Mouse (Mus musculus): ENCODE results near the gene Ggn. TPM values are rescaled to one million over a fixed set of nuclear protein-coding genes. Genes with fewer than 3 reads are reported as not detected.
"Not testable (repeated sequence)": the region's sequence is repeated elsewhere in the genome, so short reads cannot be mapped to it uniquely, and the experiment has no call there.

Gene Ggn
- under 1 TPM; 0.64 to 0.83 TPM for total RNA-seq (2021)
- long read RNA-seq, experiment 1 = 0 reads
- long read RNA-seq, experiment 2 = 0 reads

DNA sequence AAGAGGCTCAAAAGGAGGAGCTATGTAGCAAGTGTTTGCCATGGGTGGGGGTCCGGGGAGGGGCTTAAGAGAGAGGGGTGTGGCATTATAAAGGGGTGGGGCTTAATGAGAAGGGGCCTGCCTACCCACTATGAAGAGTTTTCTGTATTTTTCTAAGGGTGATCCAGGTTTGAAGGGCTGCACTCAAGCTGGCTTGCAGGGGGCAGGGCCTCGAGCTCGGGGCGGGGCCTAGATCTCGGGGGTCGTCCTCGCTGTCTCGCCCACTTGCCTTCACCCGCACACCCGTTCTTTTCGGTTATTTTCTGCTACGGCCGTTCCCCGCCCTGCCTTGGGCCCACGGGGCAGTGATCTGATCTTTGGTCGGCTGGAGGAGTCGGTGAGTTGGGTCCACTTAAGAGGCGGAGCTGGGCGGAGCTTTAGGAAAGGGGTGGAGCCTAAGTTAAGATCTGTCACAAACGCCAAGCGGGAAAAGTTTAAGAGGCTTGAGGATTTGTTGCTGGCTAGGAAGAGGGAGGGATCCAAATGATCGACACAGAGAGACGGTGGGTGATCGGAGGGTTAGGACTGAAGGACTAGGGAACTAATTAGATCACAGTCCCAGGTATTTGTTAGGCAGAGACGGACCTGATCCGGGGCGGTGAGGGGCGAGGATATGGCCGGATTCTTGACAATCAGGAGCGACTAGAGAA is at the start of gene Ggn, which contains the start of gene Spred3:
Gene Ggn (plus strand): TSS at position 145 of the 689 bp plus-strand sequence.
Gene Spred3 (minus strand): TSS at position 346 of the 689 bp plus-strand sequence.
- DNase-seq (ENCODE audit: low spot score in 2 of 2) = peak; percentile 73 to 74

DNA sequence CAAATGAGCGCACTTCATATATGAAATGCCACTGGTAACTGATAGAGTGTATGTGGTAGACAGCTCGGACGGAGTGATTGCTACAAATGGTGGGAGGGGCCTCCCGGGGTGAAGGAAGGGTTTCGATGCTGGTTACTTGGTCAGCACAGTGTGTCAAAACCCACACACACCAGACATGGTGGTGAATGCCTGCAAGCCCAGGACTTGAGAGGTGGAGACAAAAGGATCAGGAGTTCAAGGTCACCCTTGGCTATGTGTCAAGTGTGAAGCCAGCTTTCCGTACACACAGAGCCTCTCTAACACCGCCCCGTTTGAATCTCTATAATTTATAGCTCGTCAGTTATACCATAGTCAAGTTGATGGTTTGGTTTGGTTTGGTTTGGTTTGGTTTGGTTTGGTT is 47.2 kb upstream of the Ggn start:
- DNase-seq (ENCODE audit: low spot score in 2 of 2) = no peak

DNA sequence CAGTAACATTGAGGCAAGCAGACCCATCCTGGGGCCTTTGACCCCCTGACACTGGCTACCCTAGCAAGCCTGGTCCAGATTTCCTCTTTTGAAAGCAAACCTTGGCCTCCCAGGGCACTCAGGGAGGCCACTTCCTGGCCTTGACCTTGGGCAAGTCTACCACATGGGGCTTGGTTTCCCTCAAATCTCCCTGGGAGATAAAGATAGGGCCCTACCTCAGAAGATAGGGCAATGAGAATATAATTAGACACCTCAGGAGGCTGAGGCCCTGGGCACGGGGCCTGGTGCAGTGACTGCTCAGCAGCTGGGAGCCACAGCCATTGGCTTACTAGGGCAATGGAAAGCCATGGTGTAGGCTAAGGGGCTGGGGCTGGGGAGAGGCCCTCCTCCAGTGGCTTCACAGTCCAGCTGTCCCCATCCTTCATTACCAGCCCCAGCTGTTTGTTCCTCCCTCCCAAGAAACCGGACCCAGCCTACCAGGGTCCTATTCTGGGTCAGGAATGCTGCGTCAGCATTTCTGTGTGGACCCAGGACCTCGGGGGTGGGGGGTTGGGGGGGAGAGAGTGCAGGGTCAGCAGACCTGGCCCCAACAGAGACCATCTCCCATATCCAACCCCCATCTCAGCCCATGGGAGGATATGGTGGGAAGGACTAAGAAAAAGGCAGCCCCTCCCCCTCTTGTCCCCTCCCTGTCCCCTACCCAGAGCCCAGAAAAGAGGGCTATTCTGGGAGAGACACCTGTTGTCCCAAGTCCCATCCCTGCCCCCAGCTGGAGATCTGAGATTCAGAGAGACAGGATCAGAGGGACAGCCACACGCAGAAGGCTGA is 46.3 kb upstream of the Ggn start:
- no peak for DNase-seq (ENCODE audit: low spot score in 2 of 2)

DNA sequence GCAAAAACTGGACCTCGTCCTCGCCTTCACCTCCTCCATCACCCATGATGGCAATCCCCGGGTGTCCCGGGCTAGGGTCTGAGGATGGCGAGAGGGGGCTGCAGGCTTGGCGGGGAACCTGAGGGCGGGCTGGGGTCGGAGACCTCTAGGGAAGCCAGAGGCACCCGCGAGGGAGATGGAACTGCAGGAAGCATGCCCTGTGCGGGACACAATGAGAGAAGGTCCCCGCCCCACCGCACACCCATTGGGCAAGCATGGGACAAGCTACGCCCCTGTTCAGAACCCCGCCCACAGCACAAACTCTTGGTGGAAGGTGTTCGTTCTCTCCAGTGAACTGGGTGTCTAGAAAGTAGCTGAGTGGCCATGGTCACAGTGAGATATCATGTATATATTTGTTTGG is 45.0 kb upstream of the Ggn start, which contains the start of gene Ryr1:
Gene Ryr1 (minus strand): TSS at position 210 of the 400 bp plus-strand sequence.
- peak in 1 of 2 experiments; percentile 25 for DNase-seq (ENCODE audit: low spot score in 2 of 2)

DNA sequence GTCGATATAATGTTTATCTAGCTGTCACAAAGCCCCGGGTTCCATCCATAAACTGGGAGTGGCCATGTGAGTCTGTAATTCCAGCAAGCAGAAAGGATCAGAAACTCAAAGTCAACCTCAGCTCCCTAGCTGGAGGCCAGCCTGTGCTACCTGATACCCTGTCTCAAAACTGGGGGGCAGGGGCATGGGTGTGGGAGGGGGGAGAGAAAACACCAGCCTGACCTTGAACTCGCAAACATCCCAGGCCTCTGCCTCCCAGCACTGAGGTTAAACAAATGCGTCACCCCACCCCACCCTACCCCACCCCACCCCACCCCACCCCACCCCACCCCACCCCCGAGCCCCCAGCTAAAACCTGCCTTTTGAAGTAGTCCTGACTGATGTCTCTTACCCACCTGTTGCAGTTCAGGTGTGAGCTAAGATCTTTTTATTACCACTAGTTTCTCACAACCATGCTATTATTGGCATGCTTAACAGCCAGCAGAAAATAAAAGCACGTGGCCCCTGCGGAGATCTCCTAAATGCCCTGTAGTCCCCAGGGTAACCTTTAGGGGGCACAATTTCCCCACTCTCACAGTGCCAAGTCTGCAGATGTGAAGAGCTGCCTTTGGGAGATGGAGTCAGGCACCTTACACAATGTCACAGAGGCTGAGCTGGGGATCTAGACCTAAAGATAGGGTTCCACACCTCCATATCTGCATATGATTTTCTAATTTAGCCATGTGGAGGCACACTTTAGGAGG is 43.7 kb upstream of the Ggn start:
- DNase-seq (ENCODE audit: low spot score in 2 of 2) = peak; percentile 57 to 64

DNA sequence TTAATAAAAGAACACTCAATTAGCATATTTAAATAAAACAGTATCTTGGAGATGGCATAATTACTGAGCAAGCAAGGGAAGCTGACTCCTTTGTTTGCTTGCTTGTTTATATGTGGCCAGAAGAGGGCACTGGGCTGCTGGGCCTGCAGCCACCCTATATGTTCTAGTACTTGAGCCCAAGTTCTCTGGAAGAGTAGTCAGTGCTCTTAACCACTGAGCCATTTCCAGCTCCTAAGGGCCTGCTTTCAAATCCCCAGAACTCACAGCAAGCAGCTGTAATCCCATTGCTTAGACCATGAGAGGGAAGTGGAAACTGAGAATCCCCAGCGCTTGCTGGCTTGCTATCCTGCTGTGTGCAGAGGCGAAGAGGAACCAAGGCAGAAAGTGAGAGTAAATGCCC is 41.3 kb upstream of the Ggn start:
- no peak for DNase-seq (ENCODE audit: low spot score in 2 of 2)

DNA sequence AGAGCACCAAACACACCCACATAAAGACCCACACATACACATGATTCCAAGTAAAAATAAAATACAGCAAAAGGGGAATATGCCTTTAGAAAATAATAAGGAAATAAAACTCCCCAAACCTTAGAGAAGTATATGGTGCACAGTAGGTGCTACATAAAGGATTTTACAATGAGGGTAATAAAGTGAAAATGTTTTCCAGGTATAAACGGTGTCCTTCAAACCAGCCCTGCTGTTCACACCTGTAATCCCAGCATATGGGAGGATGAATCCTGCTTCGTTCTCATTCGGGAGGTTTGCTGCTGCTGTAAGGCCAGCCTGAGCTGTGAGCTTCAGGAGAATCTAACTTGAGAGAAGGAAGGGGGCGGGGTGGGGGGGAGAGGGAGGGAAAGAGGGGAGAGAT is 35.8 kb upstream of the Ggn start:
- DNase-seq (ENCODE audit: low spot score in 2 of 2) = no peak

DNA sequence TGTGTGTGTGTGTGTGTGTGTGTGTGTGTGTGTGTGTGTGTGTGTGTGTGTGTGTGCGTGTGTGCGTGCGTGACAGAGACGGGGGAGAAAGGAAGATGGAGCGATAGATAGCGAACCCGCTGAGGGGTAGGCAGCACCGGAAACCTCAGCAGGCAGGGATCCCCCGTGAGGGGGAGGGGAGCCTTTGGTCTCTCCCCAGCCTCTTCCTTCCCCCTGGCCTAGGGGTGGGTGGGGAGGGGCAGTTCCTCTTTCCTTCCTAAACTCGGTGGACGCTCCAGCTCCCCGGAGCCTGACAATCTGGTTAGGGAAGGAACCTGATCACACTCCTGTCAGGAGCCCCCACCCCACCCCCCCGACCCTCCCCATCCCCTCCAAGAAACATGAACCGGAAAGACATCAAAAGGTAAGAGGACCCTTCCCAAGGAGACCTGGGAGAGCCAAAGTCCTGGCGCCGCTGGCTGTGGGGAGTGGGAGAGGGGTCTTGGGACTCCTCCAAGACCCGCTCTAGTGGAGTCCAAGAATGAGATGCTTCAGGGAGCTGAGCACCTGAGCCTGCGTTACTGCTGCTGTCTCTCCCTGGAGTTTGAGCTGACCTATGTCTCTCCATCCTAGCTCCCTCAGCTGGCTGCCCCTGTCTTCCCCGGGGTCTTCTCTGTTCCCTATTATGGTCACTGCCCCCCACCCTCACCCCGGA is 35.2 kb upstream of the Ggn start, which contains the start of gene Rasgrp4:
Gene Rasgrp4 (plus strand): TSS at position 159 of the 694 bp plus-strand sequence.
- no peak for DNase-seq (ENCODE audit: low spot score in 2 of 2)

DNA sequence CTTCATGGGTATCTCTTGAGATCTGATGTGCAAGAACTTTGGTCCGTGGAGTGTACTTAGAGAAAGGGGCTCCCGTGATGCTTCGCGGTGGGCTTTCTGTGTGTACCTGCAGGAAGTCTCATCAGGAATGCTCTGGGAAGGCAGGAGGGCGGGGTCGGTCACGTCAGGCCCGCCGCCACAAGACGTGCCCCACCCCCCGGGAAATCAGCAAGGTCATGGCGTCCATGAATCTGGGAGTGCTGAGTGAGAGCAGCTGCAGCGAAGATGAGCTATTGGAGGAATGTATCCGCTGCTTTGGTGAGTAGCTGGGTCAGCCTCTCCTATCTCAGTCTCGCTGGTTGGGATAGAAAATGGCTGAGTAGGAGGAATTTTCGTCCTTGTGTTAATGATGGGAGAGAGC is 32.6 kb upstream of the Ggn start:
- no peak for DNase-seq (ENCODE audit: low spot score in 2 of 2)

DNA sequence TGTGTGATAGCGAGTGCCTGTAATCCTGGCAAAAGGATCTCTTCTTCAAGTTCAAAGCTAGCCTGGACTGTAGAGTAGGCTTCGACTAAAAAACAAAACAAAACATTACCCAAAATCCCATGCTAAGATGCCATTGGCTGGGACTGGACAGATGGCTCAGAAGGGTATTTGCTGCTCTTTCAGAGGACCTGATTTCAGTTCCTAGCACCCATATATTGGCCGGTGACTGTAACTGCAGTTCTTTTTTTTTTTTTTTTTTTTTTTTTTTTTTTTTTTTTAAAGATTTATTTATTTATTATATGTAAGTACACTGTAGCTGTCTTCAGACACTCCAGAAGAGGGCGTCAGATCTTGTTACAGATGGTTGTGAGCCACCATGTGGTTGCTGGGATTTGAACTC is 30.8 kb upstream of the Ggn start:
- DNase-seq (ENCODE audit: low spot score in 2 of 2) = not testable (repeated sequence)

DNA sequence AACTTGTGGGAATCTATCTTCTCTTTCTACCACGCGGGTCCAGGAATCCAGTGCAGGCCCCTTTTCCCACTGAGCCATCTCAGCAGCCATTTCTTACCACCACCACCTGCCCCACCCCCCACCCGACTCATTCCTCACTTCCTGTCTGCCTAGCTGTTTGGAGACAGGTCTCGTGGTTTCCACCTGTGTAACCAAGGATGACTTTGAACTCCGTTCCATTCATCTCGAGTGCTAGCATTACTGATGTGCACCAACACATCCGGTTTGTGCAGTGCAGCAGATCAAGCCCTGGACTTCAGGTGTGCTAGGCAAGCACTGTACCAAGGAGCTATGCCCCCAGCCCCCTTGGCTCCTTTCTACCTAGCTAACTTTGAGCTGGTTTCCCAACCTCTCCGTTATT is 28.6 kb upstream of the Ggn start:
- no peak for DNase-seq (ENCODE audit: low spot score in 2 of 2)

DNA sequence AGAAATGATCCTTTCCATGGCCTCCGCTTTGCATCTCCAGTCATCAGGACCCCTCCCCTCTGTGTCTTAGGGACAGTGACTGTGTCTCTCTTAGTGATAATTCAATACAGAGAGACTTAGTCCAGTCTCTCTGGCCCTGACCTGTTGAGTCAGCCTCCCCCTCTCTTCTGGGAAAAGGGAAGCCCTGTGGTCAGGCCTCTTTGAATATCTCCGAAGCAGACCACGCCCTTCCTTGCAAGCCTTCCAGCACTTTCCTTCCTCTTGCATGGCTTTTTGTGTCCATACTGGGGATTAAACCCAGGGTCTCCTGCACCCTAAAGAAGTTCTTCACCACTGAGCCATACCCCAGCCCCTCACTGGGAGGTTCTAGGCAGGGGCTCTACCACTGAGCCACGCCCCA is 26.0 kb upstream of the Ggn start:
- DNase-seq (ENCODE audit: low spot score in 2 of 2) = no peak

DNA sequence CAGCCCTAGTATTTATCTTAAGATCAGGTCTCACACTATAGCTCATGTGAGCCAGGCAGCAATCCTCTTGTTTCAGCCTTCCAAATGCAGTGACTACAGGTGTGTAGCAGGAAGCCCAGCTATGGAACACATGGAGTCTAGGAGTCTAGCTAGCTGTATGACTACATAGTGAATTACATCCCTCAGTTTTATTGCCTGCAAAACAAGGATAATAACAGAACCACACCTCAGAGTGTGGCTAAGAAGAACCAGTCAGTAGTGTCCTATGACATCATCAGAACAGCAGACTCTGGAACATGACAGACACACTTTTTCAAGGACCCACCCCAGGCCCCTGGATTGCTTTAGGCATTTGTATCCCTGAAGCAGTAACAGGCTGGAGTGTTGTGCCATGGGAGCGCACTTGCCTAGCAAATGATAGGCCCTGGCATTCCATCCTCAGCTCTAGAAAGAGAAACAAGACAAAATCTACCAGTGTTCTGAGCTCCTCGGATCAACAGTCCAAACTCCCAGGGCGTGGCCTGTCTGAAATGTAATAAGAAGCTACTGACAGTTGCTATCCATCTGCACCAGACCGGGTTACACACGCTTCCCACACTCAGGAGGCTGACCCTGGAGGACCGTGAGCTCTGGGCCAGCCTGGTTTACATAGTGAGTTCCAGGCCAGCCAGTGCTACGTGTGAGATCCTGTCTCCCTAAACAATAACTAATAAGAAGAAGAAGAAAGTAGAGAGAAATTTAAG is 23.2 kb upstream of the Ggn start:
- DNase-seq (ENCODE audit: low spot score in 2 of 2) = no peak

DNA sequence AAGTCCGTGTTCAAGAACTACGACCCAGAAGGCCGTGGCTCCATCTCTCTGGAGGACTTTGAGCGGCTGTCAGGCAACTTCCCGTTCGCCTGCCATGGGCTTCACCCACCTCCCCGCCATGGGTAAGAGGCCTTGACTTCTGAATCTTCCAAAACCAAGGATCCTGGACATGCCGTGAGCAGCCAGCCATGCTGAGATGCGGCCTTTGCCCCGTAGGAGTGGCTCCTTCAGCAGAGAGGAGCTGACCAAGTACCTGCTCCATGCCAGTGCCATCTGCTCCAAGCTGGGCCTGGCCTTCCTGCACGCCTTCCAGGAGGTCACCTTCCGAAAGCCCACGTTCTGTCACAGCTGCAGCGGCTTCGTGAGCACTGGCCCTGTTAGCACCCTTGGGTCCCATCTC is 21.2 kb upstream of the Ggn start:
- no peak for DNase-seq (ENCODE audit: low spot score in 2 of 2)

DNA sequence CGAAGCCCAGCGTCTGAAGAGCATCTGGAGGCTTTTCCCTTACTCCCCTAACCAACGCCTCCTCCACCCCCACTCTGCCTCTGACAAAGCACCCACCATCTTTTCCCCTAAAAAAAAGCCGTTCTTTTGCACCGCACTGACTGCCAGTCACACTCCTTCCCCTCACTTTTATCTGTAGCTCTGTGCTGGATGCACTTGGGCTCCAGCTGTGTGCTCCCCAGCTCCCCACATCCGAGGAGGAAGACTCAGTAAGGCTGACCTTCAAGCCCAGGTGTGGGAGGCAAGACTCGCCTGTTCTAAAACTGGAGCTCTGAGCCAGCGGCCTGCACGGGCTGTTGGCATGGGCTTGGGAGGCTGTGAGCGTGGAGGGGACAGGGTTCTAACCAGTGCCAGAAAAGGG is 18.5 kb upstream of the Ggn start:
- no peak for DNase-seq (ENCODE audit: low spot score in 2 of 2)

DNA sequence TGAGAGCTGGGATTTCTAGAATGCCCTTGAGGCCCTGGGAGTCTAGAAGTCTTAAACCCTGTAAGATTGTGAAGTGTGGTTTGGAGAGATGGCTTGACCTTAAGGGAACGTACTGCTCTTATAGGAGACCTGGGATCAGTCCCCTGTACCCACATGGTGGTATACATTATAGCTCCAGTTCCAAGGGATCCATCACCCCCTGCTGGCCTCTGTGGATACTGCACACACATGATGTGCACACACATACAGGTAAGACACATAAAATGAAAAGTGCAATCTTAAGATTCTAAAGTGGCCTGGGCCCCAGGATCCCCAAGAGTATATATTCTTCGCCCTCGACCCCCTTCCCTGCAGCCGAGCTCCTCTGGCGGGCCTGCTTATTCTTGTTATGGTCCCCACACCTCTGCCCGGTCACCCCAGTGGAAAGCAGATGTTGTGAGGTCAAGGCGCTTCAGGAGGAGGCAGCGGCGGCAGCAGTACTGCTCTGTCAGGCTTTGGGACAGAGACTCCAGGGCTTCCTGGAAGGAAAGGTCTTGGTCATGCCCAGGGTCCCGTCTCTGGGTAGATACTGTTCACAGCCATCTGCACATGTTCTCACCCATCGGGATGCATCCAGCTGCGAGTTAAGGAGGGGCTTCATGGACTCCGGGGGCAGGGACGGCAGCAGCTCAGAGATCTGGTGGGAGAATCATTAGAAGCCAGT is 15.8 kb upstream of the Ggn start:
- DNase-seq (ENCODE audit: low spot score in 2 of 2) = no peak

DNA sequence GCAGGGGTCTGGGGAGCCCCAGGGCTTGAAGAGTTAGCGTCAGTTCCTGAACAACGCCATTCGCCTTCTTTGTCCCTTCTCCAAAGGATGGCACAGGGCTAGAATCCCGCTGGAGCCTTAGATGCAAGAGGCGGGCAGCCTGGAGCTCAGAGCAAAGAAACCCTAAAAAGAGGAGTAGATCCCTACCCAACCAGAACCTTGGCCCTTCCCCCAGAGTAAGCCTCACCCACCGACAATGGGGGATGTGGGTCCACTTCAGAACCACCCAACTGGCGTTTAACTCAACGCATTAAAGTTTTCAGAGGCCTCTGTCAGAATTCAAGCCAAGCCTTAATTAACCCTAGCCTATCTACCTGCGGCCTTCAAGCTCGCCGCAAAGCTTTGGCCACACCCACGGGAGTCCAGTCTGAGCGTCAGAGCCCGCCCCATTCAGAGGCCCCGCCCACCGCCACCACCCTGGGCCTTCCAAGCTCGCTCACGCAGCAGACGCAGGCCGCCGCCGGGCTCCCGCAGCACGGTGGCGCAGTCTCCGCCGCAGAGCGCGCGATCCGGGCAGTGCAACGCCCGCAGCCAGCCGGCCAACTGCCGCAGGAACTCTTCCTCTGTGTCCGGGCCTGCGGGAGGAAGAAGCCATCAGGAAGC is 14.7 kb upstream of the Ggn start:
- peak; percentile 86 to 90 for DNase-seq (ENCODE audit: low spot score in 2 of 2)

DNA sequence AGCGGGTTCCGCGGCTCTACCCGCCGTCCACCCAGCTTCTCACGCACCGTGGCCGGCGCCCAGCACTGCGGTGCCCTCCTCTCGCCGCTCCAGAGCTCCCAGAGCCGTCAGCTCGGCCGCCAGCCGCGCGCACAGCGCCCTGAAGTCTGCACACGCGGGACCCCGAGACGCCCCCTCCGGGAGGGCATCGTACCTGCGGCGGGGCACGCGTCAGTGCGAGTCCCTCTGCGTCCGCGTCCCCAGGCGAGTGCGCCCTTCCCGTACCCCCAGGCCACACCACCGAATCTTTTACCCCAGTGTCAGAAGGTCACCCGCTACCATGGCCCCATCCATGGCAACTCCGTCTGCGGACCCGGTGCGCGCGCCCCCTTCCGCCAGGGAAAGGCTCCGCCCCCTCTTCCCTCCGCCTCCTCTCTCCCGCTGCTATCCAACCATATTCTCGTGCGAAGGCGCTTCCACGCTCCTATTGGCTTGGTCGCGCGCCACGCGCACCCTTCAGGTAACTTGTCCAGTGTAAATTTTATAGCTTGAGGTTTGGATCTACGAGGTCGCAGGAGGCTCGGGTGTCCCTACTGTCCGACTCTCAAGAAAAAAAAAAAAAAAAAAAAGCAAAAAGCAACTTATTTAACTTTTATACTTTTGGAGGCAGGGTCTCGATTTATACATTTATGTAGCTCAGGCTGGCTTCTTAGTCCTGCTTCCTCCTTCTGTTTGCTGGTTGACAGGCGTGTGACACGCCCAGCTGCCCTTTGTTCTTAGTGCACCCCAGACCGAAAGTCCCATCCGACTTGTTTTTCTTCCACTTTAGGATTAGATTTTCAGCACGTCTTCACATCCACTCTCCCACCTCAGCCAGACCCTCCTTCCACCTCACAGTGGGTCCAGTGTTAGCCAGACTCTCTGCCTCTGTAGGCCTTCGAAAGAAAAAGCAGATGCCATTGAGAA is 13.9 kb upstream of the Ggn start, which contains the start of gene Fam98c:
Gene Fam98c (minus strand): TSS at position 397 of the 945 bp plus-strand sequence.
- peak; percentile 76 for DNase-seq (ENCODE audit: low spot score in 2 of 2)

All from adrenal gland, adult 18-20 months (tissue).